Mouse (Mus musculus) heart, embryonic 15.5 days (tissue): ENCODE results near the gene Tsen2. TPM values are rescaled to one million over a fixed set of nuclear protein-coding genes. Genes with fewer than 3 reads are reported as not detected.

Experiments
- polyA plus RNA-seq: library from polyadenylated mRNA; unstranded; fragments of >200 nt; fragmentation: Nextera tagmentation; extraction: Ambion mirVana; gene quantifications from 2 replicates; pipeline ENCODE4 v1.2.1, GENCODE M21; 2015

Gene Tsen2
- polyA plus RNA-seq, 1 experiment from 2014 or later = 16.8 TPM

Other genes with a start within 250 kb of the Tsen2 start
- 2.5 and 3.7 TPM in 2 replicates for gene Pparg, start 183.7 kb upstream of the Tsen2 start, polyA plus RNA-seq
- 0.24 and 0.25 TPM in 2 replicates for gene Mkrn2os, start 47.9 kb downstream of the Tsen2 start, polyA plus RNA-seq
- 20.5 and 26.3 TPM in 2 replicates for gene Mkrn2, start 57.2 kb downstream of the Tsen2 start, polyA plus RNA-seq
- gene Raf1, start 132.0 kb downstream of the Tsen2 start, polyA plus RNA-seq = 90.7 and 97.4 TPM in 2 replicates
- gene Tmem40, start 217.7 kb downstream of the Tsen2 start, polyA plus RNA-seq = 1.3 and 1.7 TPM in 2 replicates
- gene Cand2, start 229.9 kb downstream of the Tsen2 start, polyA plus RNA-seq = 40.8 and 48.7 TPM in 2 replicates